Mouse (Mus musculus): ENCODE measurements around the gene Coro1a. TPM values are rescaled to one million over a fixed set of nuclear protein-coding genes. Genes with fewer than 3 reads are reported as not detected.

Gene Coro1a
- 18.3 and 19.6 TPM in 2 replicates for polyA plus RNA-seq (2014; fragmentation: Nextera tagmentation; extraction: Ambion mirVana)

GRCm38 (mm10) chr7:126707442-126708174, at the start of gene Coro1a:
TSS of gene Coro1a (minus strand) at chr7:126707787.
- H3K4me1 ChIP-seq (ENCODE audit: control insufficient read depth, insufficient read depth, low read length) = peaks cover 7% of the 10 kb centered on the region; the same call in 1 of the 2 replicates
- peaks cover 17% of the 10 kb centered on the region for H3K27me3 ChIP-seq (ENCODE audit: control insufficient read depth, insufficient read depth, low read length)
- WGBS = 87% methylated on average over 19 of the region's 19 CpGs
- H3K27ac ChIP-seq (ENCODE audit: low read depth, low read length) = no peak within 1 kb of the TSS
- no peak within 1 kb of the TSS for H3K4me2 ChIP-seq (replicated peaks; ENCODE audit: low read depth, low read length)
- H3K36me3 ChIP-seq (ENCODE audit: control insufficient read depth, insufficient read depth, low read length) = no peaks in the 10 kb centered on the region
- no peak for ATAC-seq (ENCODE audit: low FRiP score, low TSS enrichment)
- no peak within 1 kb of the TSS for H3K9ac ChIP-seq (ENCODE audit: low read depth, low read length)
- no peak within 1 kb of the TSS for H3K4me3 ChIP-seq (ENCODE audit: low read length)
- peaks cover 3% of the 10 kb centered on the region; the same call in 1 of the 2 replicates for H3K9me3 ChIP-seq (ENCODE audit: control insufficient read depth, low read length)

DNA sequence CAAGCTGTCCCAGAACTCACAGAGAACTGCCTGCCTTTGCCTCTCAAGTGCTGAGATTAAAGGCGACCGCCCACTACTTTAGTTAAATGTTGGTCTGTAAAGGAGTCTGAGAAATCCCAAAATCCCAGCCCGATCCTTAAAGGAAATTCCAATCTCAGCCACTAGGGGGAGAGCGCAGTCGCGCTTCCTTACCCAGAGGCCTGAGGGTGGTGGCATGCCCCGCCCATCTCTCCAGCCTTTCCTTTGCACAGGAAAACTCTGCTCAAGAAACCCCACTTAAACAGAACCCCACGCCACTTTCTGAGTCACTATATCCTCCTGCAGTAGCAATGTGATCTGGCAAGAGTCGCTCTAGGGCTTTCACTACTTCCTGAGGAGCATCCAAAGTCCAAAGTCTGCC, 47.3 kb upstream of the Coro1a start:
- Histone ChIP-seq H3K9me3 (ENCODE audit: control insufficient read depth, low read length) (0 out of 2 replicates have a peak, but pooled peaks cover 3% of the 10 kb centered on the region), H3K27me3 (ENCODE audit: control insufficient read depth, insufficient read depth, low read length) (no peaks in the 10 kb centered on the region), H3K9ac (ENCODE audit: low read depth, low read length) (peak overlapping the region; percentile 28; the same call in 1 of the 2 replicates), H3K4me3 (ENCODE audit: low read length) (no peak overlapping the region), H3K27ac (ENCODE audit: low read depth, low read length) (no peak overlapping the region), H3K4me1 (ENCODE audit: control insufficient read depth, insufficient read depth, low read length) (0 out of 2 replicates have a peak, but pooled peaks cover 8% of the 10 kb centered on the region), H3K36me3 (ENCODE audit: control insufficient read depth, insufficient read depth, low read length) (no peaks in the 10 kb centered on the region), H3K4me2 (replicated peaks; ENCODE audit: low read depth, low read length) (no peak overlapping the region; the same call in 1 of the 2 replicates)
- 1% methylated on average over 9 of the region's 9 CpGs for WGBS
- peak; percentile 61 for ATAC-seq (ENCODE audit: low FRiP score, low TSS enrichment)

DNA sequence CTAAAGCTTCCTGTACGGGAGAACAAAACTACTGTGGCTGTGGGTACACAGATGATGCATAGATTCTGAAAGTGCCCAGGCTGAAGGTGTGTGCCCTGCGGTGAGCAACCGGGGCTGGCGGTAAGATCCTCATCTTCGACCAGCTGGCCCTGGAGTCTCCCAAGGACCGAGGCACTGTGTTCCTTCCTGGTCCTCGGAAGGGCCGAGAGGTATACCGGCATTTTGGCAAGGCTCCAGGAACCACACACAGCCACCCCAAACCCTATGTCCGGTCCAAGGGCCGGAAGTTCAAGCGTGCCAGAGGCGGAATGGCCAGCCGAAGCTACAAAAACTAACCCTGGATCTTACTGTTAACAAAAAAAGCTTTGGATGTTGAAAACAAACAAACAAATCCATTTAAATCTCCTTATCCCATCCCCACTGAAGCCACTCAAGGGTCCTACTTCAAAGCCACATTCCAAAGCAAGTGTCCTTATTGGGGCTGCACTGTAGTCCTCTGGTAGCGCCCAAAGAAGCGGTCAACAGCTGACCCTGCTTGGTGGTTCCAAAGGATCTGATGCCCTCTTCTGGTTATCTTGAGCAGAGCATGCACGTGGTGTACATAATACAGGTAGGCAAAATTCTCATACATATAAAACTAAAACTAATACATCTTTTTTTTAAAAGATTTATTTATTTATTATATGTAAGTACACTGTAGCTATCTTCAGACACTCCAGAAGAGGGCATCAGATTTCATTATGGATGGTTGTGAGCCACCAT, 42.2 kb upstream of the Coro1a start:
- H3K9me3 ChIP-seq (ENCODE audit: control insufficient read depth, low read length) = 0 out of 2 replicates have a peak, but pooled peaks cover 3% of the 10 kb centered on the region
- H3K4me1 ChIP-seq (ENCODE audit: control insufficient read depth, insufficient read depth, low read length) = 0 out of 2 replicates have a peak, but pooled peaks cover 3% of the 10 kb centered on the region
- no peak overlapping the region for H3K9ac ChIP-seq (ENCODE audit: low read depth, low read length)
- no peak overlapping the region for H3K27ac ChIP-seq (ENCODE audit: low read depth, low read length)
- H3K27me3 ChIP-seq (ENCODE audit: control insufficient read depth, insufficient read depth, low read length) = no peaks in the 10 kb centered on the region
- no peak for ATAC-seq (ENCODE audit: low FRiP score, low TSS enrichment)
- 96% methylated on average over 17 of the region's 17 CpGs for WGBS
- H3K4me2 ChIP-seq (replicated peaks; ENCODE audit: low read depth, low read length) = no peak overlapping the region
- no peak overlapping the region for H3K4me3 ChIP-seq (ENCODE audit: low read length)
- no peaks in the 10 kb centered on the region for H3K36me3 ChIP-seq (ENCODE audit: control insufficient read depth, insufficient read depth, low read length)

GRCm38 (mm10) chr7:126748824-126749223, 41.2 kb upstream of the Coro1a start:
- Histone ChIP-seq H3K9me3 (ENCODE audit: control insufficient read depth, low read length) (0 out of 2 replicates have a peak, but pooled peaks cover 3% of the 10 kb centered on the region), H3K4me3 (ENCODE audit: low read length) (no peak overlapping the region), H3K4me1 (ENCODE audit: control insufficient read depth, insufficient read depth, low read length) (no peaks in the 10 kb centered on the region), H3K4me2 (replicated peaks; ENCODE audit: low read depth, low read length) (no peak overlapping the region), H3K9ac (ENCODE audit: low read depth, low read length) (no peak overlapping the region), H3K36me3 (ENCODE audit: control insufficient read depth, insufficient read depth, low read length) (no peaks in the 10 kb centered on the region), H3K27me3 (ENCODE audit: control insufficient read depth, insufficient read depth, low read length) (no peaks in the 10 kb centered on the region), H3K27ac (ENCODE audit: low read depth, low read length) (no peak overlapping the region)
- WGBS = 72% methylated on average over 7 of the region's 7 CpGs
- ATAC-seq (ENCODE audit: low FRiP score, low TSS enrichment) = no peak

DNA sequence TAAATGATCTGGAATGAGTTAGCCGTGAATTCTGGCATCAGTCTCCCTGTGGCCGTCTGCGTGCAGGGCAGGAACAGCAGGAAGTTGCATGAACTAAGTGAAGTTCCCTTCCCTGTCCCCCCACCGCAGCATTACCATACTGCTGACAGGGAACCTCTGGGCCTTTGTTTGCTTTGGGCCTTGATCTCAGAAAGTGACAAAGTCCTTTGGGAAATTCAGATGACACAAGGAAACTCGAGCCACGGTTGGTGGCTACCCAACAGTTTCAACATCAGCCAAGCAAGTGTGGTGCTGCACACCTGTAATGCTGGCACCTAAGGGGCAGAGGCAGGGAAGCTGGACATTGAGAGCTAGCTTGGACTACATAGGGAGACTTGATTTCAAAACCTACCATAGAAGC, 39.2 kb upstream of the Coro1a start:
- Histone ChIP-seq H3K9me3 (ENCODE audit: control insufficient read depth, low read length) (no peaks in the 10 kb centered on the region), H3K4me1 (ENCODE audit: control insufficient read depth, insufficient read depth, low read length) (no peaks in the 10 kb centered on the region), H3K9ac (ENCODE audit: low read depth, low read length) (no peak overlapping the region), H3K27ac (ENCODE audit: low read depth, low read length) (no peak overlapping the region), H3K36me3 (ENCODE audit: control insufficient read depth, insufficient read depth, low read length) (no peaks in the 10 kb centered on the region), H3K4me2 (replicated peaks; ENCODE audit: low read depth, low read length) (no peak overlapping the region), H3K27me3 (ENCODE audit: control insufficient read depth, insufficient read depth, low read length) (no peaks in the 10 kb centered on the region), H3K4me3 (ENCODE audit: low read length) (no peak overlapping the region)
- whole genome bisulfite sequencing = 28% methylated on average over 6 of the region's 6 CpGs
- ATAC-seq (ENCODE audit: low FRiP score, low TSS enrichment) = no peak

- Histone ChIP-seq H3K4me3 (ENCODE audit: low read length) (no peak overlapping the region), H3K27me3 (ENCODE audit: control insufficient read depth, insufficient read depth, low read length) (no peaks in the 10 kb centered on the region)
- WGBS = 92% methylated on average over 12 of the region's 12 CpGs
Observed at GRCm38 (mm10) chr7:126746066-126746465, 38.5 kb upstream of the Coro1a start.

DNA sequence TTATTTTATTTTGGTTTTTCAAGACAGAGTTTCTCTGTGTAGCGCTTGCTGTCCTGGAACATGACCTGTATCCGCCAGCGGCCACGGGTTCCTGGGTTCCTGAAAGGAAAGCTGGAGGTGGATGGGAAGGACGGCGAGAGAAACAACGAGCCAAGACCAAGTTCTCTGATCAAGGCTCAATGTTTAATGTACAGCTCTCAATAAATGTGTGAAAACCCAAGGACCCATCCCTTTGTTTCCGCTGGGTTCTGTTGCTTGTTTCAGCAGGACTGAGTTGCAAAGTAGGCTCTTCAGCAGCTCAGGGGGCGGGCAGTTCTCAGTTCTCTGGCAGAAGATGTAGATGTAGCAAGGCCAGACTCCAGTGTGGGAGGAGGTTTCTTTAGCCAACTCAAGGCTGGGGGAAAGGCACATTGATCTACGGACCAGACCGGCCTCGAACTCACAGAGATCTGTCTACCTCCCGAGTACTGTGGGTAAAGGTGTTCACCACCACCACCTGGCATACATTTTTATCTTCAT, 34.4 kb upstream of the Coro1a start:
- Histone ChIP-seq H3K4me3 (ENCODE audit: low read length) (no peak overlapping the region), H3K36me3 (ENCODE audit: control insufficient read depth, insufficient read depth, low read length) (no peaks in the 10 kb centered on the region), H3K4me2 (replicated peaks; ENCODE audit: low read depth, low read length) (no peak overlapping the region), H3K9me3 (ENCODE audit: control insufficient read depth, low read length) (no peaks in the 10 kb centered on the region), H3K4me1 (ENCODE audit: control insufficient read depth, insufficient read depth, low read length) (0 out of 2 replicates have a peak, but pooled peaks cover 3% of the 10 kb centered on the region), H3K9ac (ENCODE audit: low read depth, low read length) (no peak overlapping the region), H3K27ac (ENCODE audit: low read depth, low read length) (no peak overlapping the region), H3K27me3 (ENCODE audit: control insufficient read depth, insufficient read depth, low read length) (no peaks in the 10 kb centered on the region)
- WGBS = 90% methylated on average over 13 of the region's 13 CpGs
- no peak for ATAC-seq (ENCODE audit: low FRiP score, low TSS enrichment)

More at GRCm38 (mm10) chr7:126746066-126746465, 38.5 kb upstream of the Coro1a start:
- no peak for ATAC-seq (ENCODE audit: low FRiP score, low TSS enrichment)
- Histone ChIP-seq H3K9ac (ENCODE audit: low read depth, low read length) (no peak overlapping the region), H3K27ac (ENCODE audit: low read depth, low read length) (no peak overlapping the region), H3K9me3 (ENCODE audit: control insufficient read depth, low read length) (no peaks in the 10 kb centered on the region), H3K4me1 (ENCODE audit: control insufficient read depth, insufficient read depth, low read length) (no peaks in the 10 kb centered on the region), H3K36me3 (ENCODE audit: control insufficient read depth, insufficient read depth, low read length) (no peaks in the 10 kb centered on the region), H3K4me2 (replicated peaks; ENCODE audit: low read depth, low read length) (no peak overlapping the region)

DNA sequence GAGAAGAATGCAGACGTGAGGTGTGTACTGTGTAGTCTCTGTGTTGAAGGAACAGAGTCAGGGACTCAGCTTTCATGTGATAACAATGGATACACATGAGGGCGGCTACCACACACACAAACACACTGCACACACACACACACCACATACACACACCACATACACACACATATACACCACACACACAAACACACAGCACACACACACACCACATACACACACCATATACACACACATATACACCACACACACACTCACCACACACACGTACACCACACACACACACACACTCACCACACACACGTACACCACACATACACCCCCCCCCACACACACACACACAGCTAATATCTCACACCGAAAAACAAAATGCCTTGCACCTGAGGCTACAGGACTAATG, 33.9 kb upstream of the Coro1a start:
- Histone ChIP-seq H3K4me3 (ENCODE audit: low read length) (no peak overlapping the region), H3K36me3 (ENCODE audit: control insufficient read depth, insufficient read depth, low read length) (no peaks in the 10 kb centered on the region), H3K27ac (ENCODE audit: low read depth, low read length) (no peak overlapping the region), H3K9ac (ENCODE audit: low read depth, low read length) (no peak overlapping the region), H3K27me3 (ENCODE audit: control insufficient read depth, insufficient read depth, low read length) (no peaks in the 10 kb centered on the region), H3K4me1 (ENCODE audit: control insufficient read depth, insufficient read depth, low read length) (0 out of 2 replicates have a peak, but pooled peaks cover 3% of the 10 kb centered on the region), H3K4me2 (replicated peaks; ENCODE audit: low read depth, low read length) (no peak overlapping the region), H3K9me3 (ENCODE audit: control insufficient read depth, low read length) (no peaks in the 10 kb centered on the region)
- ATAC-seq (ENCODE audit: low FRiP score, low TSS enrichment) = no peak
- WGBS = 83% methylated on average over 5 of the region's 5 CpGs
